ENCODE assay signal across 36 mouse cellular contexts in the genomic region with DNA sequence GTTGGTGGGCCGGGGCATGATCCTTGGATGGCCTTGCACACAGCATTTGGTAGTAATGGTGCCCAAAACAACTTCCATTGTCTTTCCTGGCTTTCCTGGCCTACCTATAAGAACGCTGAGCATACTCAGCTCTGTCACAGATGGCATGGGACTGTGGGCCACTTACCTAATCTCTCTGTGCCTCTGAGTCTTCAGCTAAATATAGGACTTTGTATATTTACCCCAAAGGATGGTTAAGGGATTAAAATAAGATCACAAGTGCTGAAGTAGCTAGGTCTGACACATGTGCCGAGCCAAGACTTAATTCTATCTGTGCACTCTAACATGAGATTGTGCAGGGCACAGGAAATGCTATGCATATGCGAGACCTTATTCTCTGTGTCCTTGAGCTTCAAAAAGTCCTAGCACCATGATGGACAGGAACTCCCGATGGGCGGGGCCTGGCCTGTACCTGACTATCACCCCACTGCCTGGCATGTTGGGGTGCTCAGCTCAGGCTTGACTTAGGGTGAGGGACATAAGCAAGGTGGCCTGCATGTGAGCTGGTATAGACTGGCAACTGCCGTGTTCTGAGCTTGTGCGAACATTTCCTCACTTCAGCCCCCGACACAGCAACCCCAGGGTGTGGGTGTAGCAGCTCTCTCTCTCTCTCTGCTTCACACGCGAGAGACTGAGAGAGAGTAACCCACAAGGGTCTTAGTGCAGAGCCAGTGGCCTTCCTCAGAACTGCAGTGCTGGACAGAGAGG. TPM values are rescaled to one million over a fixed set of nuclear protein-coding genes. Genes with fewer than 3 reads are reported as not detected.
DNase-seq lines count a peak whose midpoint lies in the region; ATAC-seq and TF ChIP-seq lines count a peak whose summit lies in the region.
"Had no signal": no experiment of that assay in that cellular context is flagged by ENCODE, and none has a peak within 500 bp of the region (broad histone marks: within the 10 kb centered on the region; RNA-seq: fewer than 3 reads in every experiment).

No protein-coding gene starts in this region.

- peak; percentile 55; the same call in 1 of the 2 replicates for ATAC-seq in heart, embryonic 15.5 days (replicated peaks; ENCODE audit: insufficient number of reproducible peaks, insufficient read depth, low FRiP score, low read depth)
- ATAC-seq: forebrain, postnatal 0 days; inflammation-experienced regulatory T-cells, adult 6 months; liver, embryonic 12.5 days; liver, postnatal 0 days; midbrain, embryonic 16.5 days had no signal

- DNase-seq in frontal cortex, postnatal 36 days (ENCODE audit: low spot score in 2 of 2) = peak; percentile 63 to 67
- no peak for DNase-seq in frontal cortex, postnatal 14 days (ENCODE audit: low spot score in 2 of 2)
- no peak for DNase-seq in heart, postnatal 4 days
- DNase-seq in layer of hippocampus, adult 2 months (ENCODE audit: low spot score in 2 of 2) = no peak
- DNase-seq in layer of hippocampus, adult 11-12 months (ENCODE audit: low spot score) = no peak
- DNase-seq in brain, adult 2 months (ENCODE audit: low read depth, low spot score) = peak; percentile 69
- DNase-seq: adrenal gland, adult 8-10 months; cerebellum, adult 8-10 months; cerebellum, postnatal 25 days; forebrain, postnatal 0 days; gastrocnemius, adult 2 months; gastrocnemius, postnatal 36 days; kidney, adult 11 months; kidney, postnatal 25 days; left cerebral cortex, postnatal 4 days; liver, postnatal 0 days; lung, postnatal 36 days; thymus, adult 18-20 months; thymus, postnatal 25 days had no signal

- no peaks in the 10 kb centered on the region for H3K27me3 ChIP-seq in heart, embryonic 15.5 days
- H3K27me3 ChIP-seq: embryonic facial prominence, embryonic 15.5 days; forebrain, embryonic 12.5 days; hindbrain, embryonic 12.5 days; kidney, embryonic 15.5 days; liver, embryonic 12.5 days had no signal

- no peak overlapping the region for H3K9ac ChIP-seq in heart, embryonic 15.5 days
- H3K9ac ChIP-seq: embryonic facial prominence, embryonic 15.5 days; forebrain, embryonic 12.5 days; forebrain, postnatal 0 days; hindbrain, embryonic 12.5 days; kidney, embryonic 15.5 days; liver, embryonic 12.5 days; liver, postnatal 0 days had no signal

- peak overlapping the region; percentile 82 for H3K27ac ChIP-seq in heart, embryonic 15.5 days
- H3K27ac ChIP-seq in layer of hippocampus, adult 2 months = peak overlapping the region; percentile 65
- H3K27ac ChIP-seq: embryonic facial prominence, embryonic 10.5 days; embryonic facial prominence, embryonic 15.5 days; forebrain, embryonic 12.5 days; gastrocnemius, adult 2 months; hindbrain, embryonic 12.5 days; kidney, embryonic 15.5 days; liver, embryonic 12.5 days; stomach, postnatal 0 days had no signal

- TF ChIP-seq CTCF in layer of hippocampus, adult 2 months (conservative IDR thresholded peaks at IDR 0.05) = no peak

- no peaks in the 10 kb centered on the region; the same call in 1 of the 2 replicates for H3K9me3 ChIP-seq in heart, embryonic 15.5 days (replicated peaks)
- H3K9me3 ChIP-seq: forebrain, embryonic 12.5 days; hindbrain, embryonic 12.5 days; kidney, embryonic 15.5 days had no signal

- H3K4me2 ChIP-seq in heart, embryonic 15.5 days = 0 out of 2 replicates have a peak overlapping the region, but pooled peaks have one; percentile 3
- H3K4me2 ChIP-seq: embryonic facial prominence, embryonic 15.5 days; forebrain, embryonic 12.5 days; hindbrain, embryonic 12.5 days; kidney, embryonic 15.5 days; liver, embryonic 12.5 days; midbrain, embryonic 11.5 days had no signal

- WGBS in heart, embryonic 15.5 days = 56% methylated on average over 11 of the region's 11 CpGs

- H3K36me3 ChIP-seq in heart, embryonic 15.5 days = peaks cover 4% of the 10 kb centered on the region; the same call in 1 of the 2 replicates
- H3K36me3 ChIP-seq: embryonic facial prominence, embryonic 10.5 days; embryonic facial prominence, embryonic 15.5 days; forebrain, embryonic 12.5 days; hindbrain, embryonic 12.5 days; kidney, embryonic 15.5 days; liver, embryonic 12.5 days had no signal

- peaks cover 28% of the 10 kb centered on the region for H3K4me1 ChIP-seq in heart, embryonic 15.5 days (replicated peaks)
- H3K4me1 ChIP-seq: liver, embryonic 12.5 days had no signal

- H3K4me3 ChIP-seq in heart, embryonic 15.5 days = no peak overlapping the region
- H3K4me3 ChIP-seq in layer of hippocampus, adult 2 months = no peak overlapping the region
- H3K4me3 ChIP-seq: embryonic facial prominence, embryonic 10.5 days; embryonic facial prominence, embryonic 15.5 days; forebrain, embryonic 12.5 days; gastrocnemius, adult 2 months; hindbrain, embryonic 12.5 days; kidney, embryonic 15.5 days; liver, embryonic 12.5 days had no signal

RNA-seq across cellular contexts. Expression of a gene that starts 41.9 kb away (rescaled TPM):
- not detected in 2 replicates for polyA plus RNA-seq in heart, embryonic 15.5 days (2015; fragmentation: Nextera tagmentation; extraction: Ambion mirVana)
- not detected for total RNA-seq in heart, postnatal 4 days (2021)
- total RNA-seq in layer of hippocampus, adult 2 months (2021) = 1 to 10 TPM; 7.3 to 7.6 TPM
- total RNA-seq: G1E; gastrocnemius, adult 2 months; gastrocnemius, postnatal 36 days; heart, adult 8-10 months; megakaryocyte, adult 5-6 weeks; neutrophil, adult 5-6 weeks had no signal
- polyA plus RNA-seq: G1E; hindbrain, embryonic 12.5 days; inflammation-experienced regulatory T-cells, adult 6 months; kidney, embryonic 15.5 days; liver, embryonic 12.5 days; liver, postnatal 0 days; lung, embryonic 16.5 days; midbrain, embryonic 11.5 days; spleen, adult 2 months; stomach, postnatal 0 days had no signal

RNA-seq across cellular contexts. Expression of a gene that starts 59.4 kb away (rescaled TPM):
- 21.4 and 34.5 TPM in 2 replicates for polyA plus RNA-seq in heart, embryonic 15.5 days (2015; fragmentation: Nextera tagmentation; extraction: Ambion mirVana)
- 10 to 100 TPM; 19.6 to 20.8 TPM for total RNA-seq in heart, postnatal 4 days (2021)
- 10 to 100 TPM; 84.4 to 89.9 TPM for total RNA-seq in layer of hippocampus, adult 2 months (2021)
- total RNA-seq: neutrophil, adult 5-6 weeks had no signal

Comparison
In these comparisons a context has a peak if more than half of its experiments do, and no peak if none do; other contexts are left out.
1. DNase-seq: peak in frontal cortex, postnatal 36 days (2 of 2) and brain, adult 2 months (single experiment); none in frontal cortex, postnatal 14 days (0 of 2), heart, postnatal 4 days (single experiment), layer of hippocampus, adult 2 months (0 of 2) and layer of hippocampus, adult 11-12 months (single experiment).
2. RNA of a gene that starts 41.9 kb away (total RNA-seq): 7.3 to 7.6 TPM in layer of hippocampus, adult 2 months; not detected in heart, postnatal 4 days; every median in the first group is over 4 times any median in the second.